Mouse (Mus musculus): ENCODE results near the gene 5730409E04Rik. TPM values are rescaled to one million over a fixed set of nuclear protein-coding genes. Genes with fewer than 3 reads are reported as not detected.

5730409E04Rik gene
- polyA plus RNA-seq (2012; rRNA removed; ENCODE audit: low replicate concordance): 3.1 and 3.6 TPM in 2 replicates

GRCm38 (mm10) chr4:126609606-126610181 is at the start of gene 5730409E04Rik:
TSS of gene 5730409E04Rik (plus strand) at chr4:126609818.

Other genes with a start within 250 kb of the 5730409E04Rik start
- 8.4 and 9.4 TPM in 2 replicates for gene Ago3, start 180.3 kb upstream of the 5730409E04Rik start, polyA plus RNA-seq (2012; rRNA removed; ENCODE audit: low replicate concordance)
- 4.1 and 10.2 TPM in 2 replicates for gene Ago1, start 141.2 kb upstream of the 5730409E04Rik start, polyA plus RNA-seq (2012; rRNA removed; ENCODE audit: low replicate concordance)
- gene Ago4, start 76.3 kb upstream of the 5730409E04Rik start, polyA plus RNA-seq (2012; rRNA removed; ENCODE audit: low replicate concordance): 0.34 TPM in 2 replicates
- 0.19 and 0.32 TPM in 2 replicates for gene Clspn, start 52.9 kb upstream of the 5730409E04Rik start, polyA plus RNA-seq (2012; rRNA removed; ENCODE audit: low replicate concordance)
- 129 TPM in 2 replicates for gene Psmb2, start 67.8 kb downstream of the 5730409E04Rik start, polyA plus RNA-seq (2012; rRNA removed; ENCODE audit: low replicate concordance)
- not detected in 2 replicates for gene Tfap2e, start 126.4 kb downstream of the 5730409E04Rik start, polyA plus RNA-seq (2012; rRNA removed; ENCODE audit: low replicate concordance)
- 26.0 and 28.1 TPM in 2 replicates for gene Ncdn, start 143.6 kb downstream of the 5730409E04Rik start, polyA plus RNA-seq (2012; rRNA removed; ENCODE audit: low replicate concordance)
- gene AU040320, start 143.7 kb downstream of the 5730409E04Rik start, polyA plus RNA-seq (2012; rRNA removed; ENCODE audit: low replicate concordance): 87.3 and 170 TPM in 2 replicates